Mouse (Mus musculus) stomach, postnatal 0 days (tissue): ENCODE measurements around the gene Bid. TPM values are rescaled to one million over a fixed set of nuclear protein-coding genes. Genes with fewer than 3 reads are reported as not detected.

Source experiments
- ATAC-seq: fragments of 200-750 bp; cut with Nextera tagmentation; 2 replicates; pipeline ENCODE4 v1.8.0; 2017; ENCODE audit not compliant: low FRiP score, low TSS enrichment
- DNase-seq: peaks from one replicate; pipeline ENCODE4 v3.0.0-alpha.2; 2016; ENCODE audit warnings: low spot score
- H3K27ac ChIP-seq: fragments of 300-500 bp; sonication (generic); replicated peaks from 2 replicates; pipeline ENCODE4 v1.5.1; 2014; ENCODE audit warnings: mild to moderate bottlenecking, control low read depth
- H3K27me3 ChIP-seq: fragments of 300-500 bp; sonication (generic); 2 replicates; pipeline ENCODE4 v1.6.1; 2014; ENCODE audit warnings: low read length; ENCODE audit not compliant: control insufficient read depth, insufficient read depth
- H3K36me3 ChIP-seq: fragments of 300-500 bp; sonication (generic); 2 replicates; pipeline ENCODE4 v1.6.1; 2014; ENCODE audit warnings: low read length, mixed read lengths; ENCODE audit not compliant: control insufficient read depth, insufficient read depth
- H3K4me1 ChIP-seq: fragments of 300-500 bp; sonication (generic); replicated peaks from 2 replicates; pipeline ENCODE4 v1.6.1; 2014; ENCODE audit warnings: antibody characterized with exemption; ENCODE audit not compliant: control insufficient read depth, insufficient read depth
- H3K4me2 ChIP-seq: fragments of 300-500 bp; sonication (generic); replicated peaks from 2 replicates; pipeline ENCODE4 v1.6.1; 2014; ENCODE audit warnings: low read depth, mild to moderate bottlenecking, control low read depth, moderate library complexity
- H3K4me3 ChIP-seq: fragments of 300-500 bp; sonication (generic); 2 replicates; pipeline ENCODE4 v1.5.1; 2014; ENCODE audit warnings: low read depth, low read length, control low read depth
- H3K9ac ChIP-seq: fragments of 300-500 bp; sonication (generic); 2 replicates; pipeline ENCODE4 v1.6.1; 2014; ENCODE audit warnings: mild to moderate bottlenecking, low read length, control low read depth, mixed read lengths
- H3K9me3 ChIP-seq: fragments of 300-500 bp; sonication (generic); 2 replicates; pipeline ENCODE4 v1.6.1; 2016; ENCODE audit warnings: low read length; ENCODE audit not compliant: control insufficient read depth
- CTCF ChIP-seq: IDR thresholded peaks from 2 replicates; pipeline ENCODE4 v1.5.1; 2016; ENCODE audit warnings: antibody characterized with exemption, low read depth, mild to moderate bottlenecking, moderate library complexity
- EP300 ChIP-seq: optimal IDR thresholded peaks from 2 replicates; pipeline ENCODE3; 2016; ENCODE audit warnings: antibody characterized with exemption
- WGBS: fragments of 180-500 bp; shearing (Covaris S2); extraction: QIAGEN DNeasy Blood & Tissue Kit; methylation state at CpG from one replicate; pipeline ENCODE4 v1.1.7; 2014; 5-methylcytosine and 5-hydroxymethylcytosine counted together
- polyA plus RNA-seq: library from polyadenylated mRNA; unstranded; fragments of >200 nt; fragmentation: Nextera tagmentation; extraction: Ambion mirVana; gene quantifications from 2 replicates; pipeline ENCODE4 v1.2.1, GENCODE M21; 2015

Gene Bid
- polyA plus RNA-seq, 1 experiment from 2014 or later: 21.6 TPM

DNA sequence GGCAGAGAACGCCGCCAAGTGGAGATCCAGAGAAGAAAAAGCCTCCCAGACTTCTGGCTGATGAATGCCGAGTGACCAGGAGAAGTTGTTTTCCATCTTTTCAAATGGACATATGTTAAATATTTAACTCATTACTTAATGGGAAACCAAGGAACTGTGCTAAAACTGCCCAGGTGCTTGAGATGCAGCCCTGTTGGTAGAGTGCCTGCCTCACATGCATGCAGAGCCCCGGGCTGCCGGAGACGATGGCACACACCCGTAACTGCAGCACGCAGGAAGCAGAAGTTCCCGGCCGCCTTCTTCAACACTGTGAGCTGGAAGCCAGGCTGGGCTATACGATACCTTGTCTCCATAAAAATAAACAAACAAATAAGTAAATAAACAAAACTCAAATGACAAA, 12.7 kb downstream of the Bid start:
- ATAC-seq (no peak), DNase-seq (no peak)
- Histone ChIP-seq H3K36me3 (no peaks in the 10 kb centered on the region), H3K4me3 (no peak overlapping the region), H3K4me1 (no peaks in the 10 kb centered on the region), H3K27me3 (no peaks in the 10 kb centered on the region), H3K9ac (no peak overlapping the region), H3K9me3 (no peaks in the 10 kb centered on the region), H3K4me2 (no peak overlapping the region), H3K27ac (no peak overlapping the region)
- TF ChIP-seq CTCF (no peak), EP300 (no peak)
- WGBS: 85% methylated on average over 11 of the region's 11 CpGs

GRCm38 (mm10) chr6:120903450-120903912, 13.2 kb downstream of the Bid start:
- ATAC-seq: peak; percentile 63
- Histone ChIP-seq H3K9me3 (no peaks in the 10 kb centered on the region), H3K9ac (no peak overlapping the region), H3K4me1 (no peaks in the 10 kb centered on the region), H3K27me3 (no peaks in the 10 kb centered on the region), H3K4me2 (no peak overlapping the region), H3K27ac (no peak overlapping the region), H3K4me3 (no peak overlapping the region), H3K36me3 (no peaks in the 10 kb centered on the region)
- 36% methylated on average over 5 of the region's 5 CpGs for WGBS
- TF ChIP-seq EP300 (no peak), CTCF (peak; percentile 75)
- peak; percentile 52 for DNase-seq

GRCm38 (mm10) chr6:120901776-120902645, 14.6 kb downstream of the Bid start:
- TF ChIP-seq EP300: no peak
- TF ChIP-seq CTCF: no peak
- no peaks in the 10 kb centered on the region for H3K4me1 ChIP-seq
- peak; percentile 82 for ATAC-seq
- H3K27ac ChIP-seq: no peak overlapping the region
- H3K4me2 ChIP-seq: no peak overlapping the region
- no peaks in the 10 kb centered on the region for H3K36me3 ChIP-seq
- WGBS: 74% methylated on average over 14 of the region's 14 CpGs
- H3K4me3 ChIP-seq: no peak overlapping the region
- no peaks in the 10 kb centered on the region for H3K9me3 ChIP-seq
- DNase-seq: peak; percentile 62
- no peaks in the 10 kb centered on the region for H3K27me3 ChIP-seq
- no peak overlapping the region for H3K9ac ChIP-seq

- Histone ChIP-seq H3K4me1 (no peaks in the 10 kb centered on the region), H3K9ac (no peak overlapping the region), H3K9me3 (no peaks in the 10 kb centered on the region), H3K36me3 (peaks cover 6% of the 10 kb centered on the region), H3K4me2 (no peak overlapping the region), H3K27me3 (no peaks in the 10 kb centered on the region), H3K27ac (no peak overlapping the region), H3K4me3 (no peak overlapping the region)
- 73% methylated on average over 6 of the region's 6 CpGs for WGBS
- peak; percentile 47 for DNase-seq
- peak; percentile 41; the same call in 1 of the 2 replicates for ATAC-seq
- TF ChIP-seq EP300 (no peak), CTCF (peak; percentile 90)
These were observed 18.3 kb downstream of the Bid start for GRCm38 (mm10) chr6:120898188-120898833.

GRCm38 (mm10) chr6:120894524-120894923, 22.1 kb downstream of the Bid start:
- no peaks in the 10 kb centered on the region for H3K27me3 ChIP-seq
- ATAC-seq: no peak
- TF ChIP-seq EP300: no peak
- no peak for TF ChIP-seq CTCF
- no peak overlapping the region for H3K27ac ChIP-seq
- H3K36me3 ChIP-seq: peaks cover 8% of the 10 kb centered on the region
- H3K4me1 ChIP-seq: no peaks in the 10 kb centered on the region
- H3K4me2 ChIP-seq: no peak overlapping the region
- no peak overlapping the region for H3K9ac ChIP-seq
- DNase-seq: no peak
- 84% methylated on average over 9 of the region's 9 CpGs for WGBS
- no peak overlapping the region for H3K4me3 ChIP-seq
- H3K9me3 ChIP-seq: no peaks in the 10 kb centered on the region

- TF ChIP-seq CTCF: no peak
- TF ChIP-seq EP300: no peak
- Histone ChIP-seq H3K4me2 (no peak overlapping the region), H3K9me3 (no peaks in the 10 kb centered on the region), H3K9ac (no peak overlapping the region), H3K4me3 (no peak overlapping the region), H3K27ac (no peak overlapping the region), H3K27me3 (no peaks in the 10 kb centered on the region), H3K4me1 (no peaks in the 10 kb centered on the region), H3K36me3 (peaks cover 8% of the 10 kb centered on the region)
- WGBS: 89% methylated on average over 9 of the region's 9 CpGs
- DNase-seq (no peak), ATAC-seq (no peak)
These were observed 22.6 kb downstream of the Bid start for GRCm38 (mm10) chr6:120894089-120894488.
